Mouse (Mus musculus) erythroid progenitor cell, adult 5-6 weeks (primary cell): ENCODE results near the gene Fancc. TPM values are rescaled to one million over a fixed set of nuclear protein-coding genes. Genes with fewer than 3 reads are reported as not detected.

Experiments
- ATAC-seq: replicated peaks from 2 replicates; pipeline ENCODE4 v1.8.0; 2016; ENCODE audit warnings: moderate number of reproducible peaks, mild to moderate bottlenecking, moderate TSS enrichment, inconsistent platforms; ENCODE audit not compliant: poor library complexity, low FRiP score, severe bottlenecking
- total RNA-seq, 2 experiments: library from RNA; stranded (forward) in 1 of 2; stranded (reverse) in 1 of 2; fragments of 150-400 nt in 1 of 2; fragments of 186-747, 209-891 nt in 1 of 2; gene quantifications; 2 replicates each; pipeline versions ENCODE4 v1.2.3 to v1.2.4; 2015 to 2017; ENCODE audit warnings: low replicate concordance in 2 of 2

Gene Fancc
- 16.6 and 21.4 TPM in 2 replicates for total RNA-seq (2015; ENCODE audit: low replicate concordance)
- 24.1 and 25.2 TPM in 2 replicates for total RNA-seq (2017; ENCODE audit: low replicate concordance)

DNA sequence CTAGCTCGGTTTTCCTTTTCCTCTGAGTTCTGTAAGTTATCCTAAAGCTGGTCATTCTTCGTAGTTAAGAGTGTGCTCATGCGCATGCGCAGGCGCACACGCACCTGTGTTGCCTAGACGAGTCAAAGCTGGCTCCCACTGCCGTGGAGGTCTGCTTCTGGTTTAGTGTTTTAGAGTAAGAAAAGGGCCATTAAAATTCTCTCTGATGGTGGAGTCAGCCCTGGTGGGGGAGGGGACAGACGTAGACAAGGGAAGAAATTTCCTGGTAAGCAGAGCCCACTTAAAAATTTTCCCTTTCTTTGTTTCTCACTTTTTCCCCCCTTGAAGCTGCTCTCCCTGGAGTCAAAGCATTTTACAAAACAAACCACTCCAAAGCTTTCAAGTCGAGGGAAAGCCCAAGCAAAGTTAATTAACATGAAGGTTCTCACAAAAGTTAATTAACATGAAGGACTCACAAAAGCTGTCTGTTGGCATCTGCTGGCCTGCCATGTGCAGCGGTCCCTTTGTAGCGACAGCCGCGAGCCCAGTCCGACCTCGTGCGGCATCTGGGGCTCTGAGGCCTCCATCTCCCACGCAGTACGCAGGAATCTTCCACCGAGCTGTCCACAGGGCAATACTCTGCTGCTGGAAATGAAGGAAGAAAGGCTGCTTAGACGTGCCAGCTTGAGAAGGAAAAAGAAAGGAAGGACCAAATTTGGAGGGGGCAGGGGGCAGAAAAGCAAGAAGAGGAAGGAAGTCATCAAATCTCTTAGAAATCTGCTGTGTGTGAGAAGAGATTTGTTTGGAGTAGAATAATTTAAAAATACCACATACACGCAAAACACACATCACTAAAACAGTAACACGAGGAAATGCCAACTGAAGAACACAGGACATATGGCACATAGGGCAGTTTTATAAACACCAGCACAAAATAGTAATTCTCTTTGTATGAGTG, at the start of gene Fancc:
Fancc (minus strand) TSS at position 633 of the 937 bp plus-strand sequence.
- no peak for ATAC-seq

DNA sequence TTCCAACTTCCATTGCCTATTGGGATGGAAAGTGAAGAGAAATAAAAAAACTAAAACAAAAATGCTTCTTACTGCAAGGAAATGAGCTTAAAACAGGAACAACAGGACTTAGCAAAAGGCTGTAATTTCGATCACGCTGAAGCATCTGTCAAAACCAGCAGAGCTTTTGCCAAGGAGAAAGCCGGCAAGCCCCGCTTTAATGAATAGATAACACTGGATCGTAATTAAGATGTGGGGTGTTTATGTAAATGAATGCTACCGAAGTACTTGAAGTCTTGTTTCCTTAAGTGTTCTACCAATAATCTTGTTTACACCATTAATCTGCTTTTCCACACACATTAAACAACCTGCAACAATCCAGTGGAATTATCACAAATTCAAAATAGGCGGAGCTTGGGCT, 48.2 kb upstream of the Fancc start:
- ATAC-seq, result no peak

DNA sequence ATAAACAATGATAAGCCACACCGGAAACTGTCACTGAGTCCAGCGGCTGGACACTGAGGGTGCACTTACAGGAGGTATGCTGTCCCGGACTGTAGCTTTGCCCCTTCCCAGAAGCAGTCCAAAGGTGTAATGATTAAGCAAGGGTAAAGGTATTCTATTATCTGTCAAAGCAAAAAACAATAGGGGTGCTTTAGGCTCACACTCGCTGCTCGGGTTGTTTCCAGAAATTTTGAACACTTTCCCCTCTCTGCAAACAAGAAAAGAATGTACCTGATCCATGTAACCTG, 47.8 kb upstream of the Fancc start:
- no peak for ATAC-seq

DNA sequence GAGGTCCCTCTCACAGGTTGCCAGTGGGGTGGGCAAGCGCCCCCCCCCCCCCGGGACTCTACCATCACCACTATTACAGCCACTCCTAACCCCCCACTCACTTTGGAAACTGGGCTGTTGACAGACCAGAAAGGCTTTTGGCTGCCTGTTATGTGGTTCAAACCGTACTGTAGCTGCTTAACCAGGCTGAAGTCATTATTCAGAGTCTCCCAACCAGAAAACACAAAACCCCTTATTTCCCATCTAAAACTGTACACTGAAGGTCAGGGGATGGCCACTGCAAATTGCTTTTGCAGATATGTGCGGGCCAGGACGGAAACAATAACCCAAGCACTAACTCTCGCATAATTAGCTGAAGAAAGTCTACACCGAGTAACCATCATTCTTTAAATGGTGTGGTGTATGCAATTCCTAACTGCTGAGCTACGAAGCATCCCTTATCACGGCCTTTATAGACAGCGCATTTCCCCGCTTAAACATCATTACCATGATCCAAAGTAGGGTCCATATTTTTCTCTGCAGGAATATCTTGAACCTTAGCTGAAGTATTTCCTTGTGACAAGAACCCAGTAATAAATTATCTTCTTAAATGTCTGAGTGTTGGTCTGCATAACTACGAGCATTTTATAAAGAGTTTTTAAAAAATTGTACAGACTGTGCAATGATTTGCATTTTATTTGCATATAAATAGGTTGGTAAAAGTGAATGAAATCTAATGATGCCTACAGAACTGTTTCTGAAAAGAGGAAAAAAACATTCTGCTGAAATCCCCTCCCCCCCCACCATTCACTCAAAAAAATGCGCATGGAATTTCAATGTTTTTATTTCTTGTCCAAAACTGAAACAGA, 47.3 kb upstream of the Fancc start:
- ATAC-seq, result no peak

DNA sequence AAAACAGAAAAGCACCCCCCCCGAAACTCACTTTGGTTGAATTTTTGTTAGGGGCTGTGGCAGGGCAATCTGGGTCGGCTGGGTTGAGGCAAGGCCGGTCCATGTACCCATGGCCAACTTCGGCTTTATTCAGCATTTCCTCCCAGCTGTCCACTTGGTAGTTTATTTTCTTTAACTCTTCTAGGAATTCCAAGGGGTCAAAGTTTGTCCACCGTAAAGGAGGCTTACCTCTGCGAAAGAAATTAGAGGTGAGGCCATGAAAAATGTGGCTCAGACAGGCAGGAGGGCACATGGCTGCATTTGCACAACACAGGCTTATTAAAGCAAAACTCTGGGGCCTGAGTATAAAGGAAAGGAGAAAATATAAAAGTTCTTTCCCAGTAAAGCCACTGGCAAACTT, 46.4 kb upstream of the Fancc start:
- ATAC-seq, result no peak

DNA sequence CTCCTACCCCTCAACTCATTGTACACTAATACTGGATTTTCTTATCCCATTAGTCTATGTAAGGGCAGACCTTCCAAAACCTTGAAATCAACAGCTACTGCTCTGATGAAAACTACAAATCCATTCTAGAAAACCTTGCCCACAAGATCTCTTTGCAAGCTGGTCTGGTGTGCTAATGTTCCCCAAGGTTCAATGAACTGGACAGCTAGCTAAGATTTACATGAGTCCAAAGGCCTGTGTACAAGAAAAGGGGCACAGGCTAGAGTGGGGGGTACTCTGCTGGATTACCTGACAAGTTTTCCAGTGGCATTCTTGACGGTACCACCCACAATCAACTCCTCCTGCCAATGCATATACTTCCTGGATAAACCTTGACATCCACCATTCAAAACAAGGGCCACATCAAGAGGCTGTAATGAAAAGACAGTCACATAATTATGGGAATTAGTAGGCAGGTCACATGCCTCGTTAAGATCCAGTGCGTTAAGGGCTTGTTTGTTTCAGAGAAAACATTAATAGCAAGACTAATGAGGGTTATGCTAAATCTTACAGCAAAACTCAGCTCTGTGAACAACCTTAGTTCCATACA, 45.8 kb upstream of the Fancc start:
- ATAC-seq, result no peak

DNA sequence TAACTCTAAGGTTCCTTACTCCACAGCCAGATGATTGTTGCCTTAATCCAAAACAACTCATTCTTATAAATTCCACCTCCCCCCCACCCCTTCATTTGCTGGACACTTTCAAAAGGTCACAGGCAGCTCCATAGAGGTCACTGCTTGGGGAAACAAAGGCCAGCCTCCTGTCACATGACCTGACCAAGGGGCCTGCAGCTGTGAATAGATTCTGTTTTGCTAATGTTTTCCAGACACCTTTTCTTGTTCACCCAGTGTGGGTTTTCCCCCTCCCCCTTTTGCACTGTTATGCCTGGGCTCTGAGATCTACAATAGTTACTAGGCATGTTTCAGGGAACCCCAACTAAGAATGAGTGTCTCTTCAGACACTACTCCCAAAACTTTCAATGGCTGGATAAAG, 44.4 kb upstream of the Fancc start:
- ATAC-seq, result no peak

DNA sequence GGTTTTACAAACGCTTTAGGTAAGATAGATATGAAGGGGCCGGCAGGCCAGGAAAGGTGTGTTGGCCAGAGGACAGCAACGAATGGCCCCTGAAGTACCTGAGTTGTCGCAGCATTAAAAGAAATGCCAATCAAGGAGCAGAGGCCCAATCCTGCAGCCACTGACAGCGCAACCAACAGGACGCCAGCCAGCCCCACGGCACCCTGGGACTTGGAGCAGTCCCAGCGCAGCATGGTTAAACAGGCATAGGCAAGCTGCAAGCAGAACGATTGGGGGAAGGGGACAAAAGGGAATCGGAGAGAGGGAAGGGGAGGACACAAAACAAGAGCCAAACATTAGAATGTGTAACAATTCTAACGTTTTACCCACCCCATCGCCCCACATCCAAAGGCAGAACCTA, 43.5 kb upstream of the Fancc start:
- ATAC-seq, result no peak

DNA sequence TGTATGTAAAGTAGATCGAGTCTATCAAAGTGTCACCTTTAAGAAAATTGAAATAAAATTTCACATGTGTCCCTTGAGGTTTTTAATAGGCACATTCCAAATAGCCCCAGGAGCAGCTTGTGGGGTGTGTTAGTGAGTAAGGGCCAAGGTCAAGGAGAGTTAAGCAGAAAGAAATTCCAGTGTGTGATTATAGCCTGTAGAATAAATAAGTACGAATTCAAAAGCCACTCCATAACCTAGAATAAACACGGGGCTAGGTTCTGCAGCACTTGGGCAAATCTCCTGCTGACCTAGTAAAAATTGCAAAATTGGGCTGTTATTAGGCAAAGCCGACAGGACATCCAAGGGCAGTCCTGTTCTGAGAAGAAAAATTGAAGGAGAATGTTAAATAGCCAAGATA, 37.9 kb upstream of the Fancc start:
- ATAC-seq, result no peak

DNA sequence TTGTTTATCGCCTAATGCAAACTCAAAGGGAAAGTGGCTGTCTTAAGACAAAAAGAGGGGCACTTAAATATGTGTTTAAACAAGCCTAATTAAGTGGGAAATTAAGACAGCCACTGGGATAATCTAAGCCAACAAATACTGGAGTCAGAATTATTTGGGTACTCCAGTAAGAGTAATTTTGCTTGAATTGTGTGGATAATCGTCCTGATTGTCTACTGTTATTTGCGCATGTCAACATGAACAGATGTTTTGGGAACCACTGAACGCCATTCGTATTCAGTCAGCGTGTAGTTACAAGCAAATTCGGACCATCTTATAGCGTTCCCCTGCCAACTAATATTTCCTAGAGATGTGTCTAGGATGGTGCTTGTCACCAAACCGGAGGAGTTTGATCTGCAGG, 33.8 kb upstream of the Fancc start:
- no peak for ATAC-seq

DNA sequence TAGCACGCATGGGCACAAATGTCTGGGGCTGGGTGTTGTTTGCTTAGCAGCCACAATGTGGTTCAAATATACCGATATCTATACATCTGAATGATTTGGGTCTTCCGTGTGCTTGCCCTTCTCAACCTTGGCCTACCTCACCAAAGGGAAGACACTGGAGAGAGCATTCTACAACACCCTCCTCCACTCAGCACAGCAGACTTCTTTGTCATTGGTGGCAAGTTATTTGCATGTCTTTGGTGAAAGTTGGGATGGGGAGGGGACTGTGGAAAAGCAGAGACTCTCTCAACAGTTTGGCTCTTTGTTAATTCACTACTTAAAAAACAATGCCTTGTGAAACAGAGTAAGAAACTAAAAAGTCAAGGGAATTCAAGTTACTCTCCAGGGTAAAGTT, 33.3 kb upstream of the Fancc start:
- no peak for ATAC-seq

DNA sequence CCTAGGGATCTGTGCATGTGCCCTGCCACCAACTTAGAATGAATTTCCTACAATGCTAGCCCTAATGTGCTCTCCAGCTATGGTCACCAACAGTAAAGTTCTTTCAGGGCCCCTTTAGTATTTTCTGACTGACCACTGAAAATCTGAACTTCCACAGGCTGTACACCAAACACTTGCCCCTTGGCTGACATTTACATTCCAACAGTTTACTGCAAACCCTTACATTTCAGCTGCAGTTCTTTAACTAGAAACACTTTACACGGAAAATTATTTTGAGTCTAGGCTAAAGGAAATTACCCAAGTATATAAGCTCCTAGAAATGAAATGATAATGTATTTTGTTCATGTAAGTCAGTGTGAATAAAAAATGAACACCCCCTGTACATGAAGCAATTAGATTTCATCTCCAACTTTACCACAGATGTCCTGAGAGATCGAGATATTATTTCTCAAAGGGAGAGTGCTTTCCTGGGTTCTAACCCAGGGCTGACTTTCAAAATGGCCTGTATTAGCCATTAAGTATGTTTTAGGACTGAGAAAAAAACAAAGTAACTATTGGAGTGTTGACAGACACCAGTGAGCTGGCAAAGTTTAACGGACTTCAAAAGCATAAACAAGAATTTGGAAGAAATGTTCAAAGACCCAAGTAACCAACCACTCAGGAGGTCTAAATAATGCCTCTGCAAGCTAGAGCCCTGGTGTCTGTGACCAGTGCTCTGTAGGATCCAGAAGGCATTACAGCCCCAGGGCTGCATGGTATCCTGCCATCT, 32.7 kb upstream of the Fancc start:
- no peak for ATAC-seq

DNA sequence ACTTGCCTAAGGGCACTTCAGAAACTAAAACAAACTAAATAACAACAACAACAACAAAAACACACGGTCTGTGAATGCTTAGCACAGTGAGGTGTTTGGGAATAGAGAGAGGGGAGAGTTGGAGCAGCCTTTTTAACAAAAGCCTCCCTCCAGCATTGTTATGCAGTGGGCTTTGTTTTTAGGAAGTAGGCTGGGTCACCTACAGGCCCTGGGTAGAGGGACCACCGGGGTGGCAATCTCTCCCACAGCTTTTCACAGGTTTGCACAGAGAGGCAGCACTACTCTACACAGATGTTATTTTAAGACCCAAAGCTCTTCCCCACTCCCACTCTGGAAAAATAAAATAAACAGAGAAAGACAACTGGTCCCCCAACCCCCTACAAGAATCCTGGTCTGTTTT, 31.8 kb upstream of the Fancc start:
- ATAC-seq, result no peak

DNA sequence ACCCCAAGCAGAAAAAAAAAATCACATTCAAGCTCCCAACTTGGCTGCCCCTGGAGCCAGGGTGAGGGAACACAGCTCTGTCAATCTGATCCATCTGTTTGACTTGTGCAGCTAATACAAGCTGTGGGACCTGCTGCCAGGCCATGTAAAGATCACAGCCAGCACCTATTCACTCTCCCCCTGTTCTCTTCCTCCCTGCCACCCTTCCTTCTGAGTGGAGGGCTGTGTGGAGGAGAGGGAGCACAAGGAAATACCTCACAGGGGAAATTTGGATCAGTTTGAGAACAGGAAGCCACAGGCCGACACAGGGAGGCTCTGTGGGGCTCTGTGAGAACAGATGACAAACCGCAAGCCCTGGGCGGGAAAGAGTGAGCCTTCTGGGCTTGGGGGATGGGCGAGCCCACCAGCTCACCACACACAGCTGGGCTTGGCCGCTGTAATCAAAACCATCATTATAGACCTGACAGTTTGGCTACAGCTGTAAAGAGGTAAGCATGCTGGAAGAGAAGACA, 31.1 kb upstream of the Fancc start:
- 0 out of 2 replicates have a peak, but pooled peaks have one; percentile 37 for ATAC-seq

DNA sequence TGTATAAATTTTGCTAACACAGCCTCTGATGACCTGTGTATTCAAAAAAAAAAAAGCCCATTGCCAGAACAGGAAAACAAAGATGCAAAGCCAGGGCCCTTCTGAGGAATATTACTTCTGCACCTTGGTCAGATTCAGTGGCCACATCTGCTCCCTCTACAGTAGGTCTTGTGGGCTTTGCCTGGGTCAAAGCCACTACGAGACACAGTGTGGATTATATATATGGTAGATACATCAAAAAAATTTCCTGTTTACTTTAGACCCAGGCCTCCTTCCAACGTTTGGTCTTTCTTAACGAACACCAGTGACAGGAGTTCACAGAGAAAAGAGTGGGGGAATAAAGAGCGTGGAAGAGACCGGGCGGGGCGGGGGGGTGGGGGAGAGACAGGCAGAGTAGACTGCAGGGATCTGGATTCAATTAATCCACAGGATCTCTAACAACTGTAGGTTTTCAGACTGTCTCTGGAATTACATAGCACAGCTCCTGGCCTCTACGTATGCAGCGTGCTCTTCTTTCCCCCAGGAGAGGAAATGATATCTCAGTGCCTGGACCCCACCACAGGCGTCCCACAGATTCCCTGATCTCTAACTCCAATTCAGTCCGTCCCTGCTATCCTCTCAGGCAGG, 28.6 kb upstream of the Fancc start:
- no peak for ATAC-seq

DNA sequence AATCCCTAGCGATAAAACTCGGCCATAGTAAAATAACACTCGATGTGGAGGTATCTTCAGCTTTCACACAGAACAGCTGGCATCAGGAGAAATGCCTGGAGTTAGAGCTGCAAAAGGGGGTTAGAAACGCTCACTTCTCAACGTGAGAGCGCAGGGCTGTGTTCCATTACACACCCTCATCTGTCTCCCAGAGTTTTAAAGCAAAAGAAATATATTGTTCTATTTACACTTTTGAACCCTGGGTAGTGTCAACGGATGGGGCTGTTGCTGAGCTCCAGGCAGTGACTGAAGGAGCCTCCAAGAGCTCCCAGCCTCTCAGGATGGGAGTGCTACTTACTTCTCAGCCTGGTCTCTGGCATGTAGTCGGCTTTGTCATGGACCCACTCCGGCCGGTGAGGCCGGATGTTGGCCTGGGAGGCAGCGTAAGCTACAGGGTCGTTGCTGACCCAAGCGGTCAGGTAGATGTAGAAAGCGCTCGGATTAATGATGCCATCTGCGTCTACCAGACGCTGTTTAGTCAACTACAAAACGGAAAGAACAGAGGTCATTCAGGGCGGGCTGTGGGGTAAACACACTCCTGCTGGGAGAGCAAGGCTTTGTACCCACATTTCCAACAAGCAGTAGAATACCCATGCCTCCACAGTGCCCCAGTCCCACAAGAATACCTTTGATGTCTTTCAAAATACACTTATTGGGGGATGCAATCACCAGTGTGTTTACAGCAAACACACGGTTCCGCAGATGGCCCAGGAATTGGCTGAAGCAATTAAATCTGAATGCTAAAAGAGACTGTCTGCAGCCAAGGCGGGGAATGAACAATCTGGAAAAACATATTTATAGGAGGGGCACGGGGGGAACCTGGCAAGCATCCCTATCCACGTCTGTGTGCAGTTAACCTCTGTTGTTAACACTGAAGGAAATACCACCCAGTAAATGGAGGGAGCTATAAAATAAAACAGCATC, 27.8 kb upstream of the Fancc start:
- no peak for ATAC-seq

DNA sequence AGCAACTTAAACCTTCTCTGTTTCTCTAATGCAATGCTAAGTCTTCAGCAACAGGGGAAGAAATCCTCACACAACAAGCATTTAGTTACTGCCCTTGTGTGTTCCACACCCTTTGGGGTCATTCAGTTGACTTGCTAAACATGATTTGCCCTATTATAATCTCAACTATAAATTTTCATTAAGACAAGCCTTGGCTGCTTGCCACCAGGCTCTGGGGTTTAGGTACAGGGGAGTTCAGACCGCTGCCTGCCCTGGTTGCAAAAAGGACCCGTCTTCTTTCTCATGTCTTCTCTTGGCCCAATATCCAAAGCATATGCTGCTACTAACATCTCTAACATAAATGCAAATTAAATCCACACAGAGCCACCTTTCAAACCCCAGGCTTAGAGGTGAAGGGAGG, 27.0 kb upstream of the Fancc start:
- ATAC-seq, result no peak

DNA sequence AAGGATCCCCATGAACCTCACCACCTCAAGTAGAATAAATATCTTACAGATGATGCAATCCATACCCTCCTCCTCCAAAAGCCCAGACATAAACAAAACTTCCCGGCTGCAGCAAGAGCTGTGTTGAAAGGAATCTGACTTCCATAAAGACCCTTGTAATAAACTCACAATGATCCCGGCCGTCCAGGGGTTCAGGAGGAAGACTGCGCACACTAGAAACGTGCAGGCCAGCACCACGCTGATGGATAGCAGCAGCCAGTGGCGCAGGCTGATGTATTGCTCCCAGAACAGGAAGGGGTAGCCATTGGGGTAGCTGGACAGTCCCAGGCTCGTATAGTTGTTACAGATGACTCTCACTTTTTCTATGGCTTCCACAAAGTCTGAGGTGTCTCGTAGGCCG, 25.8 kb upstream of the Fancc start:
- no peak for ATAC-seq
